Mouse (Mus musculus) cortical plate, adult 2 months (tissue): ENCODE results near the gene Prox1. TPM values are rescaled to one million over a fixed set of nuclear protein-coding genes. Genes with fewer than 3 reads are reported as not detected.

ENCODE experiments used
- H3K27ac ChIP-seq: fragments of 200-500 bp; 2 replicates; pipeline ENCODE4 v1.5.1; 2012; ENCODE audit warnings: low read length, control low read depth, inconsistent platforms; ENCODE audit not compliant: insufficient read depth
- H3K4me1 ChIP-seq: fragments of 200-500 bp; 2 replicates; pipeline ENCODE4 v1.6.1; 2011; ENCODE audit warnings: low read length; ENCODE audit not compliant: control insufficient read depth, insufficient read depth
- H3K4me3 ChIP-seq: fragments of 200-500 bp; 2 replicates; pipeline ENCODE4 v1.5.1; 2011; ENCODE audit warnings: mild to moderate bottlenecking, low read length, control low read depth; ENCODE audit not compliant: insufficient read depth
- CTCF ChIP-seq: fragments of 200-500 bp; IDR thresholded peaks from 2 replicates; pipeline ENCODE4 v1.5.1; 2011; ENCODE audit warnings: mild to moderate bottlenecking, control low read depth, low read length; ENCODE audit not compliant: insufficient read depth; ENCODE audit errors: extremely low read depth
- POLR2A ChIP-seq: fragments of 200-500 bp; IDR thresholded peaks from 2 replicates; pipeline ENCODE4 v1.6.1; 2011; ENCODE audit warnings: mild to moderate bottlenecking, low read length, control low read depth; ENCODE audit not compliant: insufficient read depth; ENCODE audit errors: extremely low read depth
- polyA plus RNA-seq: library from polyadenylated mRNA; depleted of rRNA; stranded (reverse); fragments of >200 nt; gene quantifications from 2 replicates; pipeline ENCODE4 v1.2.3, GENCODE M21; 2012

Prox1 gene
- polyA plus RNA-seq, 1 experiment, result 5.6 TPM

DNA sequence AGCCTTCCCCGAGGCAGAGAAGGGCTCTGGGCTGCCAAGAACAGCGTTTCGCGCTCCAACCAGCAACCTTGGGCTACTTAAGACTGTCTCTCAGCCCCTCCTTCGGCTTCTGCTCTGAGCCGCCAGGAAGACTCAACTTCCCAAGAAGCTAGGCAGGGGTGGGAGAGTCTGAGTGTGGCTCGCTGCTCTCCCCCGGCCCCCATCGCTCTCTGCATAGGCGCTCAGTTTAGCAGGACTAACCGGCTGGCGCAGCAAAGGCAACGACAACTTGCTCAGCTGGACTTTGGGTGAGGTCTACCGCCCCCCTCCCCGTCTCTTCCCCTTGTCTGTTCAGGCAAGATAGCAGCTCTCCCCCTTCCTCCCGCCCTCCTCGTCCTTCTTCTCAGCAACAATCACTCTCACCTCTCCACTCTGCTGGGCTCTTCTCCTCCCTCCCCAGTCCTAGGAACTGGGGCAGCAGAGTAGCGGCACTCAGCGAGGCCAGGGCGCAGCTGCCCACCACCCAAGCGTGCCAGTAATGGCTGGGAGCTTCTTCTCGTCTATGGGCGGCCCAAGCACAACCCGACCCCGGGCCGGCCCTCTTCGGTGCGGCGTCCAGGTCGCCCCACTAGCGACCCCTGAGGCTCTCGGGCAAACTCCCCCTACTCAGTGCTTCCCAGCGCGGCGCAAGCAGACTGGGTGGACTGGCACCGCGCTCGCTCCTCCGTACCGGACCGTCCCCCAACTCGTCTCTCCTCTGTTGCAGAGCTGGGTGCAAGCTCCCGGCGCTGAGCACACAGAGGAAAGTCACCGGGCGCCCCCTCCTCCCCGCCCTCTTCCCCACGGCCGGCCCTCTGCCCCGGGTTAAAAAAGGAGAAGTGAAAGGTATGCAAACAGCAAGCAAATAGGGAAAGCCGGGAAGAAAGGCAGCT lies 1.5 kb downstream of the Prox1 start:
- Histone ChIP-seq H3K27ac (0 out of 2 replicates have a peak overlapping the region, but pooled peaks have one; percentile 21), H3K4me3 (peak overlapping the region; percentile 50), H3K4me1 (no peaks in the 10 kb centered on the region)
- TF ChIP-seq POLR2A (no peak), CTCF (no peak)

DNA sequence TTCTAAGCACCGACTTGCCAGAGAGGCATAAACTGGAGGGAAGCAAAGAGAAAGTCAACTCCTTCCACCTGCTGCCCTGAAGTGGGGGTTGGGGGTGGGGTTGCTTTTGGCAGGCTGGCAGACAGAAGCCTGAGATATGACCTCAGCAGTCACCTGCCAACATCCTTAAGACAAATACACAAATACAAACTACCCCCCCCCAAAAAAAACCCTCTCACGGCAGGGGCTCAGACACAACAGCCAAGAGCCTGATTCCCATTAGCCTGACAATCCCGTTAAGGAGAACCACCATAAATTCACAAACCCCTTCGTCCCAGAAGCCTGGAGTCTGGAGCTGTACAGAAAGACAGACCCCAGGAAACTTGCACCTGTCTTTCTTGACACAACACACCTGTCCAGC lies 2.4 kb downstream of the Prox1 start:
- H3K4me1 ChIP-seq, result no peaks in the 10 kb centered on the region
- TF ChIP-seq POLR2A (no peak), CTCF (no peak)
- peak overlapping the region; percentile 50; the same call in 1 of the 2 replicates for H3K4me3 ChIP-seq
- H3K27ac ChIP-seq, result no peak overlapping the region

DNA sequence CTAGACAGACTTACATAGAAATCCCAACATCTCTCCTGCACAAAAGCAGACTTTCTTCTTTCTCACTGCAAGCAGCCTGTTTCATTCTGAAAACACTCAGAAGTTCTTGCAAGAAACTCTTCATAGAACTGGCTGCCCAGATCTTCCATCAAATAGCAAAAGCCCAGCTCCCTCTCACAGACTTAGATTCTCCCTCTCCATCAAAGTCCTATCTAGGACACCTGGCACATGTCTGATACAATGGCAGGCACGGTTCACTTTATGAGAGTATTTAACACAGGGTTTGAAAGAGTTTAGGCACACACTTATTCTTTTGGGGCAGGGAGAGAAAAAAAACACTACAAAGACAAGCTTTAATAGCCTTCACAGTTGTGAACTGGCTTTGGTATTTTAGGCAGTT lies 2.9 kb downstream of the Prox1 start:
- H3K4me1 ChIP-seq, result no peaks in the 10 kb centered on the region
- no peak overlapping the region for H3K4me3 ChIP-seq
- no peak overlapping the region for H3K27ac ChIP-seq
- TF ChIP-seq POLR2A (no peak), CTCF (no peak)

DNA sequence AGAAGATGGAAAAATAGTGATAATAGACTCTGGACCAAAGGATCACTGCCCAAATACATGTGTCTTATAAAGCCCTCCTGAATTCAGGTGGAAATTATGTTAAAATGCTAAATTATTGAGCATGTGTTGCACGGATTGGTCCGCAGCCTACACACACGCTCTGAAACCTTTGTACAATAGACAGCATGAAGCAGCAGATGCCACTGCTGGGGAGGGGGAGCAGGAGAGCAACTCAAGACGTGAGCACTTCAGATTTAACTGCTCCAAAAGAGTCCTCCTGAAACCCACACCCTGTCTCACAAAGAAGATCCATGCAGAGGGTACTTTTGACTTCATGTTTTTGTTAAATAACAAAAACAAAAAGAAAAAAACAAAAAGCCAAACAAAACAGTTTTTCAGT lies 5.0 kb downstream of the Prox1 start:
- Histone ChIP-seq H3K4me3 (no peak overlapping the region), H3K27ac (no peak overlapping the region), H3K4me1 (no peaks in the 10 kb centered on the region)
- no peak for TF ChIP-seq CTCF
- no peak for TF ChIP-seq POLR2A

DNA sequence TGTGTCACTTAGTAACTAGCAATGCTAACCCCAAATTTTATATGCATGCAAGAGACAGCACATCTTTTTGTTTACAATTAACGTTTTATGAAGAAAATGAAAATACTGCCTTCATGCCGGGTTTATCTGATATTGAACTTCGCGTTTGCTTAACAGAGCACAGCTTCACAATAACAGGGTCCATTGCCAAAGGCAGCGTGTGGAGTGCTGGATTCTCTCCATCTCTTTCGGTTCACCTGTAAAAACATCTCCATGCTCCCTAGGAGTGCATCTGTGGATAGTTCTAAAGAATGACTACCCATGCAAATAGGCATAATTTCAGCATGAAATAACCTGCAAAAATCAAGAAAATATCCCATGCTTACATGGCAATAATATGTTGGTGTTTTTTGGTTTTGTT lies 7.0 kb downstream of the Prox1 start:
- no peaks in the 10 kb centered on the region for H3K4me1 ChIP-seq
- H3K27ac ChIP-seq, result no peak overlapping the region
- H3K4me3 ChIP-seq, result no peak overlapping the region
- no peak for TF ChIP-seq POLR2A
- no peak for TF ChIP-seq CTCF

DNA sequence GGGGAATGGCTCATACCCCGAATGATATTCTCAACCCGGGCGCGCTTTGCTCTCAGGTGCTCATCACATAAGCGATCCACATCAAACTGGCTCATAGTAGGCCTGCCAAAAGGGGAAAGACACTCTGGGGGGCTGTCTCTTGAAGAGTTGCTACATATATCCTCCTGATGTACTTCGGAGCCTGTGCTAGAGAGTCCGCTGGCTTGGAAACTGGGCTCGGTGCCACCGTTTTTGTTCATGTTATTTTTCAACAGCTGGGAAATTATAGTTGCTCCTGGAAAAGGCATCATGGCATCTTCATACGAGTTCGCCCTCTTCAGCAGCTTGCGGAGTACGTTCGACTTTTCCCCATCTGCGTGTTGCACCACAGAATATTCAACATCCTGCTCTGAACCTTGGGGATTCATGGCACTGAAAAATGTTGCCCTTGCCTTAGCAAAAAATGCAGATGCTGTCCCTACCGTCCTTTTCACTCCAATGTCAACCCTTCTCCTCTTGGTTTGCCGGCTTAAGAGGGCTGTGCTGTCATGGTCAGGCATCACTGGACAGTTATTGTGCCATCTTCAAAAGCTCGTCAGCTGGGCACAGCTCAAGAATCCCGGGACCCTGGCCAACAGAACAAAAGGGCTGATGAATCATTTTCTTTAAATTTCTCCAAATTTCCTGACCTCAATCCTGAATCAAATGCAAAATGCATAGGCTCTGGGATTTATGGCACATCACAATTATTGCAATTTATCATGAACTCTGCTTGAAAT lies 8.6 kb downstream of the Prox1 start:
- H3K4me3 ChIP-seq, result no peak overlapping the region
- no peaks in the 10 kb centered on the region for H3K4me1 ChIP-seq
- no peak for TF ChIP-seq POLR2A
- no peak for TF ChIP-seq CTCF
- H3K27ac ChIP-seq, result no peak overlapping the region

DNA sequence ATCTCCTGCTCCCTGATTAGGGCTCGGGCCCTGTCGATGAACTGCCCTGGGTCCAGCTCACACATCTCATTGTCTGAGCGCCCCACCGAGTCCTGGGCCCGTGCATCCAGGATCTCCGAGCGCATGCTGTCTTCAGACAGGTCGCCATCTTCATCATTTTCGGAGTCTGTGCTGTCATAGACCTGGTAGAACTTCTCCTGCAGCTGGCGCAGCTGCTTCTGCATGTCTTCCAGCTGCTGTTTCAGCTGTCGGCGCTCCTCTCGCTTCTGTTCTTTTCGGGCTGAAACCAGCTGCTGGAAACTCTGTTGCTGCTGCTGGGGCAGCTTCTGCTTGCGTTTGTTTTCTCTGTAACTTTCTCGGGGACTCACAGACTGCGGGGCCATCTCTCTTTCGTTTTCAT lies 9.2 kb downstream of the Prox1 start:
- Histone ChIP-seq H3K27ac (no peak overlapping the region), H3K4me3 (no peak overlapping the region)
- TF ChIP-seq CTCF, result no peak
- no peak for TF ChIP-seq POLR2A

DNA sequence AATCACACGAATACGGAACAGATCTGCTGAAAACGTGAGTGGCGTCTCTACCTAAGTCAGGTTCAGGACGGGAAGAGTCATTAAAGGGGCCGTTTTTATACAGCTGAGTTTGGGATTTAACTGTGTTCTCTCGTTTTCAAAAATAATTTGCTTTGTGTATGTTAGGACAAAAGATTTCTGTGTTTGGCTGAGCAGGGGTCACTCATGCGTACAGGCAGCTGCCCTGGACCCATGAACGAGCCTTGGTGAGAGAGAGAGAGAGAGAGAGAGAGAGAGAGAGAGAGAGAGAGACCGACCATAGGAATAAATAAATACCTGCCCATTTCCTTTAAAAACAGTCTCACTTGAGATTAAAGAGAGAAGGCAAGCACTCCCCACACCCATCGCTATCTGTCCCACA lies 11.1 kb downstream of the Prox1 start:
- H3K4me3 ChIP-seq, result no peak overlapping the region
- H3K4me1 ChIP-seq, result no peaks in the 10 kb centered on the region
- no peak for TF ChIP-seq POLR2A
- TF ChIP-seq CTCF, result no peak
- H3K27ac ChIP-seq, result no peak overlapping the region

More for the DNA sequence above, 9.2 kb downstream of the Prox1 start:
- H3K4me1 ChIP-seq, result no peaks in the 10 kb centered on the region

DNA sequence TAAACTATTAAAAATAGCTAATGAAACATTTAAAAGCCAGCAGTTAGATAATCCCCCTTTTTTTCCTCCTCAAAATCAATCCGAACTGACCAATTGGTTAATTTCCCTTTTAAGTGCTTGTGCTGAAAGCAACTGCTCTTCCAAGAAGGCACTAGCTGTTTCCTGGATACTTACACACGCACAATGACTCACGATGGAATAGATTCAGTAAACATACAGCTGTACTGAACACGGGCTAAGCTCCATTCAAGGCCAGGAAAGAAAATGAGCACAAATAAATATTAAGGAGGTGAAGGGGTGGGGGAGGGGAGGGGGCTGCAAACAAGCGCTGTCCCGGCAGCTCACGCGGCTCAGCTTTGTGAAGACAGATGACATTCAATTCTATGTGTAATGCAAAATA lies 14.8 kb downstream of the Prox1 start:
- no peak overlapping the region for H3K27ac ChIP-seq
- no peak for TF ChIP-seq POLR2A
- TF ChIP-seq CTCF, result no peak

DNA sequence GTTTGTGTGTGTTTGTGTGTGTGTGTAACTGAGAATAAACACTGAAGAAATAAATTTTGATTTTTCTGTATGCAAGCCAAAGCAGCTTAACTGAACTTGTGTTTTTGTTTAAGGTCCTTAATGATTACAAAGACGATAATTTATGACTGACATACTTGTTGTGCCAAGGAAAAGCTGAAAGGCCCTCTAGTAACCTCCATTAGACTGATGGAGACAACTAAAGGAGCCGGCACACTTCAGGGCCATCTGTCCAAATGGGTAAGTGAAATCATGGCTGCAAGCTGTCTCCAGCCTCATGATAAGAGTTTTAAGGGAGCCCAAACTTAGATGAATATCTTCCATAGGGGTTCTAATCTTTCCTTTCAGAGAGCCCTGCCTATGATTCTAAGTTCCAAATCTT lies 15.5 kb downstream of the Prox1 start:
- TF ChIP-seq CTCF, result no peak
- no peak for TF ChIP-seq POLR2A
- H3K4me1 ChIP-seq, result no peaks in the 10 kb centered on the region
- H3K27ac ChIP-seq, result no peak overlapping the region
- no peak overlapping the region for H3K4me3 ChIP-seq

More for the DNA sequence above, 14.8 kb downstream of the Prox1 start:
- no peaks in the 10 kb centered on the region for H3K4me1 ChIP-seq
- no peak overlapping the region for H3K4me3 ChIP-seq

DNA sequence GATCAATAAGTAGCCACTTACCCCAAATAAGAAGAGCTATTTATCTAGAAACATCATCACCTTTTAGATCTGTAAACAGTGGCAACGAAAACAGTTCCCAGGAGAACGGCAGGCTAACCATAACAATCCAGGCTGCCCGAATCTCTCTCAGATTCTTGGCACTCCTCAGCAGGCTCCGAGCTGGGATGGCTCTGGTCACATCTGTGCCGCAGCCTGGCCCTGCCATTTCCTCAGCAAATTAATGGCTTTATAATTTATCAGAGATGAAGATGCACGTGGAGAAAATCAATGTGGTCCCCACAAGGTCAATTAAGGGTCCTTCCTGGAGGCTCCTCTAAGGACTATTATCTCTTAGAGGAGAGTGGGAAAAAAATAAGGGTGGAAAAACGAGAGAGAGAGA lies 16.2 kb downstream of the Prox1 start:
- no peak for TF ChIP-seq CTCF
- TF ChIP-seq POLR2A, result no peak
- Histone ChIP-seq H3K4me1 (no peaks in the 10 kb centered on the region), H3K27ac (no peak overlapping the region), H3K4me3 (no peak overlapping the region)
